Mouse (Mus musculus): ENCODE results near the gene Fbxw7. TPM values are rescaled to one million over a fixed set of nuclear protein-coding genes. Genes with fewer than 3 reads are reported as not detected.
"Not testable (repeated sequence)": the region's sequence is repeated elsewhere in the genome, so short reads cannot be mapped to it uniquely, and the experiment has no call there.

Gene Fbxw7
- total RNA-seq, 2 experiments from 2014 or later: 20.2 to 35.4 TPM

GRCm38 (mm10) chr3:84825990-84826389, 10.9 kb downstream of the Fbxw7 start:
- DNase-seq: no peak
- intact Hi-C loops (cut with DNase I; ENCODE audit: low total_unique reads): no loop called here

- intact Hi-C loops (cut with DNase I; ENCODE audit: low total_unique reads): no loop called here
- DNase-seq: no peak
Observed at GRCm38 (mm10) chr3:84826405-84826804, 11.3 kb downstream of the Fbxw7 start.

- intact Hi-C loops (cut with DNase I; ENCODE audit: low total_unique reads): no loop called here
- no peak for DNase-seq
Observed at GRCm38 (mm10) chr3:84826938-84827337, 11.9 kb downstream of the Fbxw7 start.

GRCm38 (mm10) chr3:84827617-84828016, 12.5 kb downstream of the Fbxw7 start:
- no peak for DNase-seq
- intact Hi-C loops (cut with DNase I; ENCODE audit: low total_unique reads): no loop called here

GRCm38 (mm10) chr3:84829366-84829765, 14.3 kb downstream of the Fbxw7 start:
- DNase-seq: no peak
- intact Hi-C loops (cut with DNase I; ENCODE audit: low total_unique reads): no loop called here

GRCm38 (mm10) chr3:84836029-84836428, 21.0 kb downstream of the Fbxw7 start:
- DNase-seq: no peak
- intact Hi-C loops (cut with DNase I; ENCODE audit: low total_unique reads): no loop called here

- no peak for DNase-seq
- intact Hi-C loops (cut with DNase I; ENCODE audit: low total_unique reads): no loop called here
Observed at GRCm38 (mm10) chr3:84837984-84838383, 22.9 kb downstream of the Fbxw7 start.

GRCm38 (mm10) chr3:84839499-84839898, 24.4 kb downstream of the Fbxw7 start:
- no peak for DNase-seq
- intact Hi-C loops (cut with DNase I; ENCODE audit: low total_unique reads): no loop called here

GRCm38 (mm10) chr3:84841271-84841670, 26.2 kb downstream of the Fbxw7 start:
- intact Hi-C loops (cut with DNase I; ENCODE audit: low total_unique reads): loop anchor here (5.0 to 10.0 kb wide), 2 partner anchors 149 to 226 kb away; no protein-coding TSS in a partner anchor
- no peak for DNase-seq

- no peak for DNase-seq
- intact Hi-C loops (cut with DNase I; ENCODE audit: low total_unique reads): loop anchor here (5.0 to 10.0 kb wide), 2 partner anchors 150 to 228 kb away; no protein-coding TSS in a partner anchor
Observed at GRCm38 (mm10) chr3:84842793-84843192, 27.7 kb downstream of the Fbxw7 start.

- intact Hi-C loops (cut with DNase I; ENCODE audit: low total_unique reads): loop anchor here (5.0 to 10.0 kb wide), 2 partner anchors 151 to 229 kb away; no protein-coding TSS in a partner anchor
- DNase-seq: no peak
Observed at GRCm38 (mm10) chr3:84843594-84843993, 28.5 kb downstream of the Fbxw7 start.

- intact Hi-C loops (cut with DNase I; ENCODE audit: low total_unique reads): loop anchor here (10.0 kb wide), 1 partner anchor 234 kb away; no protein-coding TSS in a partner anchor
Observed at GRCm38 (mm10) chr3:84848798-84849197, 33.7 kb downstream of the Fbxw7 start.

GRCm38 (mm10) chr3:84850418-84850817, 35.4 kb downstream of the Fbxw7 start:
- intact Hi-C loops (cut with DNase I; ENCODE audit: low total_unique reads): no loop called here
- DNase-seq: no peak

More at GRCm38 (mm10) chr3:84848798-84849197, 33.7 kb downstream of the Fbxw7 start:
- DNase-seq: no peak

- no peak for DNase-seq
- intact Hi-C loops (cut with DNase I; ENCODE audit: low total_unique reads): no loop called here
Observed at GRCm38 (mm10) chr3:84851801-84852200, 36.7 kb downstream of the Fbxw7 start.

GRCm38 (mm10) chr3:84852877-84853276, 37.8 kb downstream of the Fbxw7 start:
- intact Hi-C loops (cut with DNase I; ENCODE audit: low total_unique reads): no loop called here
- peak; percentile 22 for DNase-seq

GRCm38 (mm10) chr3:84854440-84854839, 39.4 kb downstream of the Fbxw7 start:
- no peak for DNase-seq
- intact Hi-C loops (cut with DNase I; ENCODE audit: low total_unique reads): no loop called here

GRCm38 (mm10) chr3:84860669-84861068, 45.6 kb downstream of the Fbxw7 start:
- DNase-seq: no peak
- intact Hi-C loops (cut with DNase I; ENCODE audit: low total_unique reads): no loop called here

GRCm38 (mm10) chr3:84861817-84862216, 46.7 kb downstream of the Fbxw7 start:
- DNase-seq; intact Hi-C loops (cut with DNase I; ENCODE audit: low total_unique reads): not testable (repeated sequence)

GRCm38 (mm10) chr3:84865684-84866083, 50.6 kb downstream of the Fbxw7 start:
- intact Hi-C loops (cut with DNase I; ENCODE audit: low total_unique reads): no loop called here
- DNase-seq: no peak

- intact Hi-C loops (cut with DNase I; ENCODE audit: low total_unique reads): no loop called here
- DNase-seq: no peak
Observed at GRCm38 (mm10) chr3:84866866-84867265, 51.8 kb downstream of the Fbxw7 start.

GRCm38 (mm10) chr3:84867434-84867975, 52.4 kb downstream of the Fbxw7 start:
- DNase-seq: no peak
- intact Hi-C loops (cut with DNase I; ENCODE audit: low total_unique reads): no loop called here

- intact Hi-C loops (cut with DNase I; ENCODE audit: low total_unique reads): no loop called here
- no peak for DNase-seq
Observed at GRCm38 (mm10) chr3:84867991-84868390, 52.9 kb downstream of the Fbxw7 start.
